Mouse (Mus musculus): ENCODE results near the gene Csnk1e.

Csnk1e gene

GRCm38 (mm10) chr15:79418677-79419076 is 36.7 kb downstream of the Csnk1e start:
- no peak for DNase-seq

GRCm38 (mm10) chr15:79418265-79418664 is 37.1 kb downstream of the Csnk1e start:
- no peak for DNase-seq

GRCm38 (mm10) chr15:79417379-79417778 is 38.0 kb downstream of the Csnk1e start:
- no peak for DNase-seq

- no peak for DNase-seq
Measured at GRCm38 (mm10) chr15:79416460-79417085, 38.8 kb downstream of the Csnk1e start.

- DNase-seq: no peak
Measured at GRCm38 (mm10) chr15:79414513-79414912, 40.9 kb downstream of the Csnk1e start.

- DNase-seq: no peak
Measured at GRCm38 (mm10) chr15:79413802-79414201, 41.6 kb downstream of the Csnk1e start.

GRCm38 (mm10) chr15:79413201-79413600 is 42.2 kb downstream of the Csnk1e start:
- DNase-seq: no peak

GRCm38 (mm10) chr15:79411363-79412065 is 43.9 kb downstream of the Csnk1e start:
- DNase-seq: no peak

- no peak for DNase-seq
Measured at GRCm38 (mm10) chr15:79409077-79409573, 46.2 kb downstream of the Csnk1e start.

- DNase-seq: no peak
Measured at GRCm38 (mm10) chr15:79406564-79406963, 48.8 kb downstream of the Csnk1e start.

GRCm38 (mm10) chr15:79404277-79404676 is 51.1 kb downstream of the Csnk1e start:
- no peak for DNase-seq

- no peak for DNase-seq
Measured at GRCm38 (mm10) chr15:79403763-79404210, 51.6 kb downstream of the Csnk1e start.

- DNase-seq: peak; percentile 94
Measured at GRCm38 (mm10) chr15:79402836-79403762, 52.3 kb downstream of the Csnk1e start, which contains the start of gene Tmem184b. TSS of gene Tmem184b (minus strand) at chr15:79403569.

- DNase-seq: no peak
Measured at GRCm38 (mm10) chr15:79402176-79402575, 53.2 kb downstream of the Csnk1e start.

- DNase-seq: no peak
Measured at GRCm38 (mm10) chr15:79400975-79401365, 54.4 kb downstream of the Csnk1e start.

GRCm38 (mm10) chr15:79400134-79400974 is 55.0 kb downstream of the Csnk1e start:
- DNase-seq: no peak

- DNase-seq: no peak
Measured at GRCm38 (mm10) chr15:79399231-79400052, 55.9 kb downstream of the Csnk1e start.

GRCm38 (mm10) chr15:79396736-79397135 is 58.6 kb downstream of the Csnk1e start:
- peak; percentile 35 for DNase-seq

GRCm38 (mm10) chr15:79395281-79395680 is 60.1 kb downstream of the Csnk1e start:
- no peak for DNase-seq

GRCm38 (mm10) chr15:79394842-79395241 is 60.5 kb downstream of the Csnk1e start:
- DNase-seq: no peak

- no peak for DNase-seq
Measured at GRCm38 (mm10) chr15:79393101-79393500, 62.3 kb downstream of the Csnk1e start.

Data from embryo, embryonic 11 days (tissue).